Mouse (Mus musculus) CH12.LX (cell line): Measurements from ENCODE around the gene Alcam. TPM values are rescaled to one million over a fixed set of nuclear protein-coding genes. Genes with fewer than 3 reads are reported as not detected.

Source experiments
- DNase-seq: peaks from one replicate; pipeline ENCODE4 v3.0.0-alpha.2; 2013; ENCODE audit errors: extremely low read depth
- H3K27ac ChIP-seq: 2 replicates; pipeline ENCODE4 v1.5.1; 2012; ENCODE audit warnings: low read depth, mild to moderate bottlenecking, control low read depth, moderate library complexity; ENCODE audit not compliant: insufficient read depth
- H3K27me3 ChIP-seq: replicated peaks from 2 replicates; pipeline ENCODE3; 2012; ENCODE audit warnings: inconsistent platforms
- H3K36me3 ChIP-seq, 2 experiments: replicated peaks in 1 of 2; 2 replicates each; pipeline versions ENCODE3 to v1.6.1; 2012; ENCODE audit warnings: inconsistent platforms in 1 of 2, low read length in 1 of 2, mild to moderate bottlenecking in 1 of 2, mixed read lengths in 1 of 2, moderate library complexity in 1 of 2; ENCODE audit not compliant: control insufficient read depth in 1 of 2, insufficient read depth in 1 of 2
- H3K4me1 ChIP-seq, 2 experiments: 2 replicates each; pipeline ENCODE4 v1.6.1; 2012; ENCODE audit warnings: inconsistent platforms in 1 of 2, moderate library complexity in 1 of 2; ENCODE audit not compliant: insufficient read depth in 2 of 2, control insufficient read depth in 1 of 2
- H3K4me2 ChIP-seq: 2 replicates; pipeline ENCODE4 v1.6.1; 2012; ENCODE audit warnings: low read depth, mild to moderate bottlenecking, control low read depth; ENCODE audit not compliant: poor library complexity, insufficient read depth, severe bottlenecking
- H3K4me3 ChIP-seq, 3 experiments: fragments of 150-350 bp in 1 of 3; sonication (generic) in 1 of 3; replicated peaks in 1 of 3; 2 replicates each; pipeline versions ENCODE3 to v1.5.1; 2011 to 2012; ENCODE audit warnings: low read depth in 2 of 3, low read length in 2 of 3, mild to moderate bottlenecking in 2 of 3, moderate library complexity in 2 of 3, control low read depth in 1 of 3, improper control_type of control experiment in 1 of 3, inconsistent platforms in 1 of 3, mixed read lengths in 1 of 3; ENCODE audit not compliant: poor library complexity in 1 of 3
- H3K79me2 ChIP-seq: replicated peaks from 2 replicates; pipeline ENCODE4 v1.6.1; 2012; ENCODE audit warnings: mild to moderate bottlenecking, moderate library complexity; ENCODE audit not compliant: control insufficient read depth, poor library complexity, insufficient read depth, severe bottlenecking; ENCODE audit errors: extremely low read depth
- H3K9ac ChIP-seq: 2 replicates; pipeline ENCODE4 v1.6.1; 2012; ENCODE audit warnings: low read depth, mild to moderate bottlenecking, control low read depth, moderate library complexity; ENCODE audit not compliant: insufficient read depth
- H3K9me3 ChIP-seq: replicated peaks from 2 replicates; pipeline ENCODE3; 2012; ENCODE audit warnings: low read length, inconsistent platforms, mixed read lengths
- BHLHE40 ChIP-seq: IDR thresholded peaks from 2 replicates; pipeline ENCODE4 v1.6.1; 2011; ENCODE audit warnings: mild to moderate bottlenecking, low read depth, low read length, improper control_type of control experiment
- CHD1 ChIP-seq: IDR thresholded peaks from 2 replicates; pipeline ENCODE4 v1.6.1; 2012; ENCODE audit warnings: low read depth, low read length, improper control_type of control experiment, inconsistent platforms
- CTCF ChIP-seq, 2 experiments: IDR thresholded peaks in 1 of 2; conservative IDR thresholded peaks in 1 of 2; 2 replicates each; pipeline ENCODE4 v1.5.1; 2011 to 2012; ENCODE audit warnings: low read depth in 2 of 2, low read length in 2 of 2, improper control_type of control experiment in 1 of 2, inconsistent platforms in 1 of 2, mild to moderate bottlenecking in 1 of 2, moderate library complexity in 1 of 2
- ELF1 ChIP-seq: IDR thresholded peaks from 2 replicates; pipeline ENCODE4 v1.6.1; 2014; ENCODE audit warnings: low read depth, mild to moderate bottlenecking, inconsistent platforms, low read length, improper control_type of control experiment
- EP300 ChIP-seq: IDR thresholded peaks from 2 replicates; pipeline ENCODE4 v1.6.1; 2011; ENCODE audit warnings: low read length, improper control_type of control experiment
- ETS1 ChIP-seq: conservative IDR thresholded peaks from 2 replicates; pipeline ENCODE4 v1.6.1; 2012; ENCODE audit warnings: low read depth, mild to moderate bottlenecking, inconsistent platforms, low read length, improper control_type of control experiment, moderate library complexity
- GABPA ChIP-seq: IDR thresholded peaks from 2 replicates; pipeline ENCODE4 v1.6.1; 2012; ENCODE audit warnings: low read depth, low read length, improper control_type of control experiment, inconsistent platforms; ENCODE audit not compliant: insufficient replicate concordance
- HCFC1 ChIP-seq: IDR thresholded peaks from 2 replicates; pipeline ENCODE4 v1.6.1; 2012; ENCODE audit warnings: low read depth, mild to moderate bottlenecking, inconsistent platforms, low read length, improper control_type of control experiment
- IRF4 ChIP-seq: IDR thresholded peaks from 2 replicates; pipeline ENCODE4 v1.6.1; 2014; ENCODE audit warnings: low read depth, mild to moderate bottlenecking, inconsistent platforms, low read length, improper control_type of control experiment
- JUN ChIP-seq: IDR thresholded peaks from 2 replicates; pipeline ENCODE4 v1.6.1; 2011; ENCODE audit warnings: low read depth, mild to moderate bottlenecking, low read length, improper control_type of control experiment, moderate library complexity; ENCODE audit not compliant: insufficient read depth
- JUND ChIP-seq: conservative IDR thresholded peaks from 2 replicates; pipeline ENCODE4 v1.6.1; 2011; ENCODE audit warnings: low read depth, low read length, improper control_type of control experiment
- KAT2A ChIP-seq: IDR thresholded peaks from 2 replicates; pipeline ENCODE4 v1.6.1; 2012; ENCODE audit warnings: low read length, improper control_type of control experiment, inconsistent platforms; ENCODE audit not compliant: insufficient replicate concordance
- MAFK ChIP-seq: IDR thresholded peaks from 2 replicates; pipeline ENCODE4 v1.6.1; 2011; ENCODE audit warnings: low read length, improper control_type of control experiment; ENCODE audit not compliant: insufficient replicate concordance
- MAZ ChIP-seq: IDR thresholded peaks from 2 replicates; pipeline ENCODE4 v1.6.1; 2012; ENCODE audit warnings: low read depth, mild to moderate bottlenecking, inconsistent platforms, low read length, improper control_type of control experiment, moderate library complexity
- MEF2A ChIP-seq: IDR thresholded peaks from 2 replicates; pipeline ENCODE4 v1.6.1; 2014; ENCODE audit warnings: low read depth, mild to moderate bottlenecking, inconsistent platforms, low read length, improper control_type of control experiment, borderline replicate concordance
- MXI1 ChIP-seq: IDR thresholded peaks from 2 replicates; pipeline ENCODE4 v1.6.1; 2011; ENCODE audit warnings: mild to moderate bottlenecking, low read depth, low read length, improper control_type of control experiment
- MYC ChIP-seq: IDR thresholded peaks from 2 replicates; pipeline ENCODE4 v1.6.1; 2011; ENCODE audit warnings: low read depth, mild to moderate bottlenecking, improper control_type of control experiment, low read length
- NELFE ChIP-seq: IDR thresholded peaks from 2 replicates; pipeline ENCODE4 v1.6.1; 2011; ENCODE audit warnings: low read depth, low read length, improper control_type of control experiment
- NRF1 ChIP-seq: IDR thresholded peaks from 2 replicates; pipeline ENCODE4 v1.6.1; 2014; ENCODE audit warnings: low read depth, mild to moderate bottlenecking, inconsistent platforms, low read length, improper control_type of control experiment, moderate library complexity
- POLR2A ChIP-seq: IDR thresholded peaks from 2 replicates; pipeline ENCODE4 v1.6.1; 2011; ENCODE audit warnings: low read depth, mild to moderate bottlenecking, improper control_type of control experiment, low read length
- RAD21 ChIP-seq: IDR thresholded peaks from 2 replicates; pipeline ENCODE4 v1.6.1; 2011; ENCODE audit warnings: low read depth, mild to moderate bottlenecking, low read length, improper control_type of control experiment, moderate library complexity
- RCOR1 ChIP-seq: conservative IDR thresholded peaks from 2 replicates; pipeline ENCODE4 v1.6.1; 2012; ENCODE audit warnings: low read depth, mild to moderate bottlenecking, inconsistent platforms, low read length, improper control_type of control experiment
- SMC3 ChIP-seq: IDR thresholded peaks from 2 replicates; pipeline ENCODE4 v1.6.1; 2011; ENCODE audit warnings: low read depth, low read length, improper control_type of control experiment
- TCF12 ChIP-seq: IDR thresholded peaks from 2 replicates; pipeline ENCODE4 v1.6.1; 2014; ENCODE audit warnings: low read depth, mild to moderate bottlenecking, inconsistent platforms, low read length, improper control_type of control experiment
- UBTF ChIP-seq: IDR thresholded peaks from 2 replicates; pipeline ENCODE4 v1.6.1; 2012; ENCODE audit warnings: low read depth, mild to moderate bottlenecking, inconsistent platforms, low read length, improper control_type of control experiment, moderate library complexity
- USF1 ChIP-seq: IDR thresholded peaks from 2 replicates; pipeline ENCODE4 v1.6.1; 2014; ENCODE audit warnings: low read depth, mild to moderate bottlenecking, inconsistent platforms, low read length, improper control_type of control experiment
- USF2 ChIP-seq: conservative IDR thresholded peaks from 2 replicates; pipeline ENCODE4 v1.6.1; 2011; ENCODE audit warnings: low read depth, low read length, improper control_type of control experiment
- ZC3H11A ChIP-seq: IDR thresholded peaks from 2 replicates; pipeline ENCODE4 v1.6.1; 2012; ENCODE audit warnings: low read depth, mild to moderate bottlenecking, inconsistent platforms, low read length, improper control_type of control experiment
- ZKSCAN1 ChIP-seq: IDR thresholded peaks from 2 replicates; pipeline ENCODE4 v1.6.1; 2012; ENCODE audit warnings: low read depth, inconsistent platforms, low read length, improper control_type of control experiment, borderline replicate concordance
- ZMIZ1 ChIP-seq: IDR thresholded peaks from 2 replicates; pipeline ENCODE4 v1.6.1; 2012; ENCODE audit warnings: low read depth, mild to moderate bottlenecking, inconsistent platforms, low read length, improper control_type of control experiment
- dilution Hi-C: fragments of 300-500 bp; cut with MboI; formaldehyde crosslinking; loops from 2 replicates; pipeline ENCODE4 v1.14.3; 2020; ENCODE audit warnings: low sequenced_read_pairs; ENCODE audit not compliant: extremely low pct_unique_long_range_greater_than_20kb, extremely low pct_ligation_motif_present
- in situ Hi-C: fragments of 300-500 bp; cut with MboI; formaldehyde crosslinking; loops from 3 replicates; pipeline ENCODE4 v1.14.3; 2019; ENCODE audit warnings: low sequenced_read_pairs, low pct_ligation_motif_present, low pct_unique_long_range_greater_than_20kb, mixed read lengths
- polyA plus RNA-seq: library from polyadenylated mRNA; unstranded; fragments of >175 nt; gene quantifications from 2 replicates; pipeline ENCODE4 v1.2.1, GENCODE M21; 2012; ENCODE audit warnings: low read depth; ENCODE audit not compliant: insufficient read length
- total RNA-seq, 2 experiments: library from RNA; depleted of rRNA; stranded (reverse); fragments of 300-350 nt in 1 of 2; fragments of >200 nt in 1 of 2; gene quantifications; 2 replicates each; pipeline ENCODE4 v1.2.3; 2012 to 2014

Alcam gene
- total and polyA plus RNA-seq, 3 experiments = 26.3 to 56.7 (median 54.6) TPM

GRCm38 (mm10) chr16:52366915-52367314, 87.0 kb downstream of the Alcam start:
- TF ChIP-seq EP300 = no peak
- TF ChIP-seq ZC3H11A = no peak
- no peak for TF ChIP-seq SMC3
- no peak for TF ChIP-seq MYC
- TF ChIP-seq RAD21 = no peak
- no peak for TF ChIP-seq HCFC1
- TF ChIP-seq JUN = no peak
- TF ChIP-seq NRF1 = no peak
- TF ChIP-seq ZMIZ1 = no peak
- no peak for TF ChIP-seq KAT2A
- TF ChIP-seq NELFE = no peak
- TF ChIP-seq CHD1 = no peak
- TF ChIP-seq BHLHE40 = no peak

GRCm38 (mm10) chr16:52363944-52364511, 89.8 kb downstream of the Alcam start:
- no peak for DNase-seq
- Histone ChIP-seq H3K4me3 (no peak overlapping the region), H3K36me3 (peaks cover 0 to 12% of the 10 kb centered on the region in 2 experiments), H3K27me3 (no peaks in the 10 kb centered on the region), H3K4me2 (no peak overlapping the region), H3K9ac (no peak overlapping the region), H3K9me3 (peaks cover 2% of the 10 kb centered on the region), H3K79me2 (peaks cover 4% of the 10 kb centered on the region; the same call in 1 of the 2 replicates), H3K4me1 (peaks cover 2% of the 10 kb centered on the region in 2 experiments; a peak in 2 of 4 replicates), H3K27ac (no peak overlapping the region)
- TF ChIP-seq GABPA = no peak
- no peak for TF ChIP-seq POLR2A
- TF ChIP-seq USF2 = no peak
- no peak for TF ChIP-seq ZMIZ1
- no peak for TF ChIP-seq ZKSCAN1
- no peak for TF ChIP-seq RAD21
- TF ChIP-seq MXI1 = no peak
- no peak for TF ChIP-seq ETS1
- no peak for TF ChIP-seq MAFK
- no peak for TF ChIP-seq JUND
- no peak for TF ChIP-seq MAZ
- no peak for TF ChIP-seq MEF2A
- no peak for TF ChIP-seq ELF1
- TF ChIP-seq TCF12 = no peak
- TF ChIP-seq USF1 = no peak
- TF ChIP-seq CTCF (conservative IDR thresholded peaks at IDR 0.05 in 1 of 2, IDR thresholded peaks at IDR 0.05 in 1 of 2; ENCODE audit: low read depth in 2 of 2, low read length in 2 of 2) = no peak
- no peak for TF ChIP-seq UBTF
- no peak for TF ChIP-seq KAT2A
- no peak for TF ChIP-seq IRF4
- TF ChIP-seq RCOR1 = no peak
- in situ Hi-C loops = no loop called here
- dilution Hi-C loops = no loop called here

More at GRCm38 (mm10) chr16:52366915-52367314, 87.0 kb downstream of the Alcam start:
- no peaks in the 10 kb centered on the region for H3K27me3 ChIP-seq
- no peak overlapping the region for H3K9ac ChIP-seq
- no peak for DNase-seq
- no peaks in the 10 kb centered on the region for H3K4me1 ChIP-seq
- dilution Hi-C loops = no loop called here
- no peak overlapping the region for H3K4me3 ChIP-seq
- H3K79me2 ChIP-seq = peaks cover 4% of the 10 kb centered on the region; the same call in 1 of the 2 replicates
- in situ Hi-C loops = no loop called here
- no peak overlapping the region for H3K27ac ChIP-seq
- H3K36me3 ChIP-seq = peaks cover 0 to 7% of the 10 kb centered on the region in 2 experiments
- H3K9me3 ChIP-seq = peaks cover 2% of the 10 kb centered on the region
- no peak overlapping the region for H3K4me2 ChIP-seq
